Mouse (Mus musculus): Measurements from ENCODE around the gene Afm. TPM values are rescaled to one million over a fixed set of nuclear protein-coding genes. Genes with fewer than 3 reads are reported as not detected.

Afm gene
- polyA plus RNA-seq, 1 experiment from 2014 or later = not detected

- Histone ChIP-seq H3K36me3 (no peaks in the 10 kb centered on the region), H3K9me3 (no peaks in the 10 kb centered on the region), H3K4me1 (replicated peaks) (0 out of 2 replicates have a peak, but pooled peaks cover 2% of the 10 kb centered on the region), H3K4me3 (peak overlapping the region; percentile 43), H3K9ac (peak overlapping the region; percentile 60), H3K27ac (no peak overlapping the region), H3K27me3 (no peaks in the 10 kb centered on the region), H3K4me2 (peak overlapping the region; percentile 65)
- ATAC-seq (ENCODE audit: low FRiP score) = peak; percentile 77
- 24% methylated on average over 25 of the region's 25 CpGs for WGBS
Measured at GRCm38 (mm10) chr5:90588708-90589595, 70.2 kb downstream of the Afm start.

GRCm38 (mm10) chr5:90590676-90591075 is 71.9 kb downstream of the Afm start:
- Histone ChIP-seq H3K9me3 (no peaks in the 10 kb centered on the region), H3K4me1 (replicated peaks) (0 out of 2 replicates have a peak, but pooled peaks cover 2% of the 10 kb centered on the region), H3K27ac (no peak overlapping the region), H3K4me2 (no peak overlapping the region), H3K9ac (no peak overlapping the region), H3K36me3 (no peaks in the 10 kb centered on the region), H3K27me3 (no peaks in the 10 kb centered on the region), H3K4me3 (no peak overlapping the region)
- WGBS = 89% methylated on average over 10 of the region's 10 CpGs
- no peak for ATAC-seq (ENCODE audit: low FRiP score)

- Histone ChIP-seq H3K27ac (no peak overlapping the region), H3K4me3 (no peak overlapping the region), H3K9me3 (no peaks in the 10 kb centered on the region), H3K4me2 (no peak overlapping the region), H3K9ac (no peak overlapping the region), H3K4me1 (replicated peaks) (0 out of 2 replicates have a peak, but pooled peaks cover 2% of the 10 kb centered on the region), H3K27me3 (no peaks in the 10 kb centered on the region), H3K36me3 (no peaks in the 10 kb centered on the region)
- ATAC-seq (ENCODE audit: low FRiP score) = no peak
- WGBS = 90% methylated on average over 6 of the region's 6 CpGs
Measured at GRCm38 (mm10) chr5:90591936-90592335, 73.2 kb downstream of the Afm start.

GRCm38 (mm10) chr5:90594945-90595344 is 76.2 kb downstream of the Afm start:
- ATAC-seq (ENCODE audit: low FRiP score) = no peak
- no peak overlapping the region for H3K4me2 ChIP-seq
- no peaks in the 10 kb centered on the region for H3K27me3 ChIP-seq
- H3K27ac ChIP-seq = no peak overlapping the region
- no peaks in the 10 kb centered on the region for H3K36me3 ChIP-seq
- WGBS = 89% methylated on average over 13 of the region's 13 CpGs
- H3K4me3 ChIP-seq = no peak overlapping the region
- H3K4me1 ChIP-seq (replicated peaks) = no peaks in the 10 kb centered on the region
- H3K9me3 ChIP-seq = no peaks in the 10 kb centered on the region
- no peak overlapping the region for H3K9ac ChIP-seq

GRCm38 (mm10) chr5:90596155-90596554 is 77.4 kb downstream of the Afm start:
- H3K4me1 ChIP-seq (replicated peaks) = no peaks in the 10 kb centered on the region
- WGBS = 87% methylated on average over 6 of the region's 6 CpGs
- no peak overlapping the region for H3K27ac ChIP-seq
- H3K9ac ChIP-seq = no peak overlapping the region
- no peaks in the 10 kb centered on the region for H3K9me3 ChIP-seq
- no peaks in the 10 kb centered on the region for H3K36me3 ChIP-seq
- no peaks in the 10 kb centered on the region for H3K27me3 ChIP-seq
- no peak overlapping the region for H3K4me2 ChIP-seq
- no peak for ATAC-seq (ENCODE audit: low FRiP score)
- no peak overlapping the region for H3K4me3 ChIP-seq

- H3K27ac ChIP-seq = no peak overlapping the region
- no peaks in the 10 kb centered on the region for H3K4me1 ChIP-seq (replicated peaks)
- H3K36me3 ChIP-seq = no peaks in the 10 kb centered on the region
- 21% methylated on average over 6 of the region's 6 CpGs for WGBS
- no peaks in the 10 kb centered on the region for H3K27me3 ChIP-seq
- H3K9me3 ChIP-seq = no peaks in the 10 kb centered on the region
- no peak overlapping the region for H3K4me2 ChIP-seq
- H3K9ac ChIP-seq = no peak overlapping the region
- no peak for ATAC-seq (ENCODE audit: low FRiP score)
- H3K4me3 ChIP-seq = no peak overlapping the region
Measured at GRCm38 (mm10) chr5:90601469-90601868, 82.7 kb downstream of the Afm start.

Other genes starting within 250 kb of the Afm start
- 28.1 and 29.7 TPM in 2 replicates for gene Ankrd17, start 152.4 kb upstream of the Afm start, polyA plus RNA-seq (2015; fragmentation: Nextera tagmentation; extraction: Ambion mirVana)
- 5.8 and 6.1 TPM in 2 replicates for gene Gm9958, start 151.7 kb upstream of the Afm start, polyA plus RNA-seq (2015; fragmentation: Nextera tagmentation; extraction: Ambion mirVana)
- 0.08 and 0.83 TPM in 2 replicates for gene Alb, start 58.0 kb upstream of the Afm start, polyA plus RNA-seq (2015; fragmentation: Nextera tagmentation; extraction: Ambion mirVana)
- 0.56 and 2.2 TPM in 2 replicates for gene Afp, start 28.2 kb upstream of the Afm start, polyA plus RNA-seq (2015; fragmentation: Nextera tagmentation; extraction: Ambion mirVana)
- gene 5830473C10Rik, start 42.2 kb downstream of the Afm start, polyA plus RNA-seq (2015; fragmentation: Nextera tagmentation; extraction: Ambion mirVana) = not detected in 2 replicates
- gene Rassf6, start 121.7 kb downstream of the Afm start, polyA plus RNA-seq (2015; fragmentation: Nextera tagmentation; extraction: Ambion mirVana) = 0.87 and 1.0 TPM in 2 replicates
- gene Cxcl5, start 240.4 kb downstream of the Afm start, polyA plus RNA-seq (2015; fragmentation: Nextera tagmentation; extraction: Ambion mirVana) = 0.14 and 0.17 TPM in 2 replicates
- gene Ppbp, start 249.6 kb downstream of the Afm start, polyA plus RNA-seq (2015; fragmentation: Nextera tagmentation; extraction: Ambion mirVana) = 4.0 and 4.4 TPM in 2 replicates

All from hindbrain, embryonic 13.5 days (tissue).